In the genomic region with DNA sequence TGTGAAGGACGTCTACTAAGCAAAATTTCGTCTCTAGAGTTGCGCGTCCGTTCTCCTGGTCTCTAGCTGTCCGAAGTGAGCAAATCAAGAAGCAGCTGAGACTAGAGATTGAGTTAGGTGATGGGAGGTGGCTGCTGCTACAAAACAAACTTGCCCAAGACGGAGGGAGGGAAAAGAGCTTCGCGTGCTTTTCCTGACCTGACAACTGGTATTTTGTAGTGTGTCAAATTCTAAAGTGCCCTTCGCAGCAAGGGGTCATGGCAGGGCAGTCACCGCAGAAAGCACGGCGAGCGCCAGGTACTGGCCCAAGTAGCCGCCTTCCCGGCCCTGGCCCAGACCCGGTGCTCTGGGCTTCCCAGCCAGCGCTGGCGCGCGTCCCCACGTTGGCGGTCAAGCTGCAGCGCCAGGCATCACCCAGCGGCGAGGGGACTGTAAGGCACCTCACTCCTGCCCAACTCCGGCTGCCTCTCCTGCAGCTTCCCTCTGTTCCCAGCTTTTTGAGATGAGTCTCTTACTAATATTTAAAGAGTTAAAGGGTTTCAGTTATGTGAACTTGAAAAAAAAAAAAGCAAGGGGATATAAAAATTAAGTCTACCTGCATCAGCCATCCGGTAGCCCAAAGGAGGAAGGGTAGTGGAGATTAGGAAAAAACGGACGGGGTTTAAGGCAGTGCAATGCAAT, we compare ENCODE assay signal across 8 mouse cellular contexts.
A peak's percentile ranks its signal among the peaks of the same experiment; 100 is the strongest.
DNase-seq lines count a peak whose midpoint lies in the region; ATAC-seq and TF ChIP-seq lines count a peak whose summit lies in the region.

No protein-coding gene starts in this region.

- 1% methylated on average over 30 of the region's 30 CpGs for WGBS in bone marrow, adult 2 months
- WGBS in heart, embryonic 13.5 days = 1% methylated on average over 30 of the region's 30 CpGs
- WGBS in liver, embryonic 15.5 days (ENCODE audit: insufficient replicate concordance) = 3% methylated on average over 30 of the region's 30 CpGs
- 1% methylated on average over 30 of the region's 30 CpGs for WGBS in neural tube, embryonic 12.5 days

- peaks cover 16% of the 10 kb centered on the region for H3K36me3 ChIP-seq in heart, embryonic 13.5 days
- H3K36me3 ChIP-seq in liver, embryonic 15.5 days (replicated peaks) = peaks cover 12% of the 10 kb centered on the region
- H3K36me3 ChIP-seq in neural tube, embryonic 12.5 days = peaks cover 11% of the 10 kb centered on the region; the same call in 1 of the 2 replicates
- H3K36me3 ChIP-seq in testis, adult 2 months (ENCODE audit: control insufficient read depth, insufficient read depth, low read length) = no peaks in the 10 kb centered on the region

- TF ChIP-seq POLR2A in bone marrow, adult 2 months (IDR thresholded peaks at IDR 0.05; ENCODE audit: borderline replicate concordance, control insufficient read depth, low read depth, low read length) = peak; percentile 48; the same call in 1 of the 2 replicates
- TF ChIP-seq POLR2A in embryonic fibroblast, embryonic 13.5 days (IDR thresholded peaks at IDR 0.05; ENCODE audit: low read depth, low read length) = no peak
- no peak for TF ChIP-seq POLR2A in testis, adult 2 months (IDR thresholded peaks at IDR 0.05; ENCODE audit: control insufficient read depth, low read depth, low read length)

- no peaks in the 10 kb centered on the region for H3K4me1 ChIP-seq in bone marrow, adult 2 months (ENCODE audit: control insufficient read depth, insufficient read depth, low read length)
- 0 out of 2 replicates have a peak, but pooled peaks cover 5% of the 10 kb centered on the region for H3K4me1 ChIP-seq in embryonic fibroblast, embryonic 13.5 days (ENCODE audit: control insufficient read depth, insufficient read depth, low read length)
- peaks cover 26% of the 10 kb centered on the region for H3K4me1 ChIP-seq in heart, embryonic 13.5 days
- peaks cover 31% of the 10 kb centered on the region for H3K4me1 ChIP-seq in liver, embryonic 15.5 days (replicated peaks)
- peaks cover 7% of the 10 kb centered on the region for H3K4me1 ChIP-seq in neural tube, embryonic 12.5 days
- peaks cover 2% of the 10 kb centered on the region for H3K4me1 ChIP-seq in testis, adult 2 months (ENCODE audit: control insufficient read depth, insufficient read depth, low read length)

- peak; percentile 69 to 74 for DNase-seq in B cell, adult 2 months
- peak; percentile 89 for DNase-seq in kidney, postnatal 10 days

- H3K27me3 ChIP-seq in heart, embryonic 13.5 days (replicated peaks) = peaks cover 10% of the 10 kb centered on the region; the same call in 1 of the 2 replicates
- H3K27me3 ChIP-seq in liver, embryonic 15.5 days = peaks cover 47% of the 10 kb centered on the region
- H3K27me3 ChIP-seq in neural tube, embryonic 12.5 days (replicated peaks) = peaks cover 10% of the 10 kb centered on the region
- H3K27me3 ChIP-seq in testis, adult 2 months (ENCODE audit: control insufficient read depth, insufficient read depth, low read length) = no peaks in the 10 kb centered on the region; the same call in 1 of the 2 replicates

- ATAC-seq in heart, embryonic 13.5 days (ENCODE audit: extremely low read depth, insufficient number of reproducible peaks, low FRiP score, low TSS enrichment) = no peak
- ATAC-seq in liver, embryonic 15.5 days (ENCODE audit: insufficient read depth) = no peak
- ATAC-seq in neural tube, embryonic 12.5 days (ENCODE audit: low FRiP score, low read depth) = peak; percentile 46

- H3K9ac ChIP-seq in heart, embryonic 13.5 days = peak overlapping the region; percentile 88
- H3K9ac ChIP-seq in liver, embryonic 15.5 days = no peak overlapping the region
- H3K9ac ChIP-seq in neural tube, embryonic 12.5 days = no peak overlapping the region

- H3K4me3 ChIP-seq in bone marrow, adult 2 months (replicated peaks; ENCODE audit: control insufficient read depth, low read depth, low read length) = peak overlapping the region; percentile 62
- H3K4me3 ChIP-seq in embryonic fibroblast, embryonic 13.5 days (ENCODE audit: insufficient read depth, low read length) = peak overlapping the region; percentile 43
- H3K4me3 ChIP-seq in heart, embryonic 13.5 days = peak overlapping the region; percentile 83
- peak overlapping the region; percentile 66 for H3K4me3 ChIP-seq in liver, embryonic 15.5 days (replicated peaks)
- peak overlapping the region; percentile 20 for H3K4me3 ChIP-seq in neural tube, embryonic 12.5 days
- H3K4me3 ChIP-seq in testis, adult 2 months (ENCODE audit: control insufficient read depth, low read depth, low read length) = 0 out of 2 replicates have a peak overlapping the region, but pooled peaks have one; percentile 26

- peak overlapping the region; percentile 73 for H3K27ac ChIP-seq in bone marrow, adult 2 months (ENCODE audit: control insufficient read depth, insufficient read depth, low read depth, low read length, poor library complexity)
- peak overlapping the region; percentile 82 for H3K27ac ChIP-seq in embryonic fibroblast, embryonic 13.5 days (ENCODE audit: insufficient read depth, low read length)
- peak overlapping the region; percentile 95 for H3K27ac ChIP-seq in heart, embryonic 13.5 days (replicated peaks)
- peak overlapping the region; percentile 49 for H3K27ac ChIP-seq in liver, embryonic 15.5 days (replicated peaks)
- no peak overlapping the region for H3K27ac ChIP-seq in neural tube, embryonic 12.5 days
- no peak overlapping the region; the same call in 1 of the 2 replicates for H3K27ac ChIP-seq in testis, adult 2 months (ENCODE audit: control insufficient read depth, insufficient read depth, low read depth, low read length)

- TF ChIP-seq CTCF in bone marrow, adult 2 months (IDR thresholded peaks at IDR 0.05; ENCODE audit: control insufficient read depth, insufficient read depth, low read length) = peak; percentile 66
- peak; percentile 72 for TF ChIP-seq CTCF in embryonic fibroblast, embryonic 13.5 days (IDR thresholded peaks at IDR 0.05; ENCODE audit: borderline replicate concordance, insufficient read depth, low read length)
- peak; percentile 44; the same call in 1 of the 2 replicates for TF ChIP-seq CTCF in testis, adult 2 months (IDR thresholded peaks at IDR 0.05; ENCODE audit: control insufficient read depth, insufficient read depth, insufficient replicate concordance, low read depth, low read length)

- H3K4me2 ChIP-seq in heart, embryonic 13.5 days = peak overlapping the region; percentile 92
- peak overlapping the region; percentile 92 for H3K4me2 ChIP-seq in liver, embryonic 15.5 days
- H3K4me2 ChIP-seq in neural tube, embryonic 12.5 days (replicated peaks) = peak overlapping the region; percentile 93

- no peaks in the 10 kb centered on the region for H3K9me3 ChIP-seq in heart, embryonic 13.5 days
- no peaks in the 10 kb centered on the region for H3K9me3 ChIP-seq in liver, embryonic 15.5 days (replicated peaks)
- no peaks in the 10 kb centered on the region for H3K9me3 ChIP-seq in neural tube, embryonic 12.5 days

Comparison
In these comparisons a context has a peak if more than half of its experiments do, and no peak if none do; other contexts are left out.
1. H3K27ac ChIP-seq: peak in bone marrow, adult 2 months (single experiment), embryonic fibroblast, embryonic 13.5 days (single experiment), heart, embryonic 13.5 days (single experiment) and liver, embryonic 15.5 days (single experiment); none in neural tube, embryonic 12.5 days (single experiment) and testis, adult 2 months (single experiment).
2. H3K4me3 ChIP-seq: peak in every context shown above with its lines; median percentile 83 in heart, embryonic 13.5 days; 66 in liver, embryonic 15.5 days; 62 in bone marrow, adult 2 months; 43 in embryonic fibroblast, embryonic 13.5 days; 26 in testis, adult 2 months; 20 in neural tube, embryonic 12.5 days.
3. Peak in every context shown above with its lines, with median percentiles within 50 percentile points of each other: CTCF ChIP-seq and H3K4me2 ChIP-seq.